Mouse (Mus musculus) common myeloid progenitor, adult 5-6 weeks (primary cell): Measurements from ENCODE around the gene B430306N03Rik. TPM values are rescaled to one million over a fixed set of nuclear protein-coding genes. Genes with fewer than 3 reads are reported as not detected.

Source experiments
- ATAC-seq: replicated peaks from 2 replicates; pipeline ENCODE4 v1.8.0; 2016; ENCODE audit warnings: low read depth, mild to moderate bottlenecking, moderate TSS enrichment, inconsistent platforms; ENCODE audit not compliant: poor library complexity, severe bottlenecking
- total RNA-seq: library from RNA; stranded (forward); fragments of 200-1000, 187-1606 nt; gene quantifications from 2 replicates; pipeline ENCODE4 v1.2.3, GENCODE M21; 2017

Gene B430306N03Rik
- total RNA-seq, 1 experiment from 2014 or later: 0.91 TPM

DNA sequence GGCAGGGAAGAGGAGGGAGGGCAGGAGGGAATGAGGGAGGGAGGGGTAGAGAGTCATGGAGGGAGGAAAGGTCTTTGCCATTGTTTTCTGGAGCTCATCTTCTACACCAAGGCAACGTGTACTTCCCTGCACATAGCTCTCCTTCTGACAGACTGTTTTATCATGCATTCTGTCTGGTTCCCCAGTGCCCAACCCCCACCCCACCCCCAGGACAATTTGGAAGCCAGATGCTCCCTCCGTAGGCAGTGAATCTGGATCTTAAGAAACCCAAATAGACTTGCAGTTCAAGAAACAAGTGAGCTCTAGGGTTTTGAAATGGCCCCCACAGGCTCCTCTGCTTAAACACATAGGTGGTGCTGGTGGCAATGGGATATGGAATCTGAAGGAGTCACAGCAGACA, 42.0 kb downstream of the B430306N03Rik start:
- no peak for ATAC-seq

DNA sequence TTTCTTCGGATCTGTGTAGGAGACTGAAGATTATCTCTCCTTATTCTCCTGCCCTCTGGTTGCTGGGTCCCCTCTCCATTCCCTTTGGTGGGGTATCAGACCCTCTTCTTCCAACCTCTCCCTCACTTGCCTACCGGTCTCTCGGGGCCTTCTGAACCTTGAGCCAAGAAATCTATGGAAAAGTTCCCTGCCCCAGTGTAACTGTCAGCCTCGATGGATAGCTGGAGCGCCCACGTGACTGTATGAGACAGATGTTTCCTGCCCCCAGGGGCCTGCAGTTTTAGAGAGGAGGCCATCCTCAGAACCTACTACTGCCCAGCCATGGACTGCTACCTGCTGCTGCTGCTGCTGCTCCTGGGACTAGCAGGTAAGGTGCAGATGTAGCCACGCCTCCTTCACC, 43.7 kb downstream of the B430306N03Rik start, which contains the start of gene Treml1:
Gene Treml1 (plus strand): TSS at position 301 of the 400 bp plus-strand sequence.
- no peak for ATAC-seq

DNA sequence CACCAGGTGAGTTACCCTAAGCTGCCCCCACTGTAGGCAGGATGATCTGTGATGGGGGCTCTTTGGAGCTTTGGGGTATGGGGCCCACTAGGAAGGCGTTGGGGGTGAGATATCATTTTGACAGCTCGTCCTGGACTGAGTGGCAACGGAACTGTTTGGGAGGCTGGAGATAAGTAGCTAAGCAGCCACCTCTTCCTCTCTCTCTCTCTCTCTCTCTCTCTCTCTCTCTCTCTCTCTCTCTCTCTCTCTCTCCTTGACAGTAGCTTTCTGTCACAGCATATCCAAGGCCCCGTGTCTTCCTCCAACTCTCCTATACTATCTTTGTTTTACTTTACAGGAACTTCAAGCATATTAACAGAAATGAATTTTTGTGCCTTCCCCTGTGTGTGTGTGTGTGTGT, 44.5 kb downstream of the B430306N03Rik start:
- ATAC-seq: peak; percentile 46

DNA sequence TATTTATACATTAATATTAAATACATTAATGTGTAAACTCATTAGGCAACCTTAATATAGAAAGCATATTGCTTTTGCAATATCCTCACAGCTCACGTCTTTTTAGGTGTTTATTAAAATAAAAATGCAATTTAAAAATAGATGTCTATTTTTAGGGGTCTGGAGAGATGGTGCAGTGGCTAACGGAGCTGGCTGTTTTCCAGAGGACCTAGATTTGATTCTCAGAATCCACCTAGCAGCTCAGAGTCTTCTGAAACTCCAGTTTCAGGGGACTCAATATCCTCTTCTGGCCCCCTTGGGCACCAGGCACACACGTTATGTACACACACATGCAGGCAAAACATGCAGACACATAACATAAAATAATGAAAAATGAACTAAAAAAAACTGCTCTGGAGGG, 46.4 kb downstream of the B430306N03Rik start:
- ATAC-seq: no peak

DNA sequence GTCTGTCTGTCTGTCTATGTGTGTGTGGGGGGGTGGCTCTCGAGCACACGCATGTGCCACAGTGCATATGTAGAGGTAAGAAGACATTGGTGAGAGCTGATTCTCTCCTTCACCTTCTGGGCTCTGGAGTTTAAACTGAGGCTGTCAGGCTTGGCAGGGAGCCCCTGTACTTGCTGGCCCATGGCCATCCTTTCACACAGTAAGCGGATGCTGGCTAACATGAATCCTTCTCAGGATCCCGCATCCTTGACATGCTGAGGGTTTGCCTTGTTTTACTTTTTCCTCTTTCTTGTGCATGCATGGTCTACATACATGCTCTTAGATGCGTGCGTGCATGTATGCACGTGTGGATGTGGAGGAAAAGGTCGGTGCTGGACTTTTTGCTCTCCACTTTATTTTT, 47.0 kb downstream of the B430306N03Rik start:
- no peak for ATAC-seq

DNA sequence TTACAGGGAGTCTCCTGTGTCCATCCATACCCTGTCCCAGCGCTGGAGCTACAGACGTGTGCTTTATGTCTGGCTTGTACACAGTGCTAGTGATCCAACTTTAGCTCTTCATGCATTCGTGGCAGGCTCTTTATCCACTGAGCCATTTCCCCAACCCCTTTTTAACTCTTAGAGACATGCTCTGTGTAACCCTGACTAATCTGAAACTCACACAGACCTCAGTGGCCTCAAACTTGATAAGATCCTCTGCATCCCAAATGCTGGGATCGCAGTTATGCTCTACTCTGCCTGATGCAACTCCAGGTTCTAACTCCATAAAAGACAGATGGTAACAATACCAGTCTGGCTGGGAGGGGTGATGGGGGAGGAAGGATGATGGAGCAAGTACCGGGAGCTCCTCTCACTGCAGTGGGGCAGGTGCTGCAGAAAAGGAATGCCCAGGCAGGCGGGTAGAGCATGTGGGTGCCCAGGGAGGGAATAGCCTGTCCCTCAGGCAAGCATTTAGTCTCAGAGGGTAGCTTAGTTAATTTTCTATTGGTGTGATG, 47.6 kb downstream of the B430306N03Rik start:
- ATAC-seq: no peak

DNA sequence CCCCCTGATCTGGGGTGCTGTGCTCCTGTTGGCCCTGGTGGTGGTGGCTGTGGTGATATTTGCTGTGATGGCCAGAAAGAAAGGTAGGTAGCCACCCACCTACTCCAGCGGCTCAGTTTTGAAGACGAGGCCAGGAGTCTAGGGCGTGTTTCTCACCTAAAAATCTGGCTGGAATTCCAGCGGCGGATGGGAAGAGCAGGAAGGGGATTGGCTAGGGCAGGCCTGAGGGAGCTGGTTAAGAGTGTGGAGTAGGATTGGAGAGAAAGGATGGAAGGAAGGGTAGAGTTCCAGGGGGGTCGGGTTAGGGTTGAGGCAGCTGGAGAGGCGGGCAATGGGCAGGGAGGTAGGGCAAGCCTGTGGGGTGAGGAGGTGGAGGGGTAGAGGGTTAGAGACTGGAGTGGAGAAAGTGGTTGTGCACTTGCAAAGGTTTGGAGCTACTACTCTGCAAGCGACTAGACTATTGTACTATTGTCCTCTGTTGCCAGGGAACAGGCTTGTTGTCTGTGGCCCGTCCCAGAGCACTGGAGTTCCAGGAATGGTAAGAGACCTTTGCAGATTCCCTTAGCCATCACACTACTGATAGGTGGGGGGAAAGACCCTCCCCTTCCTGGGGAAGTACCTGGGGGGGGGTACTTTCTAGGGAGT, 49.7 kb downstream of the B430306N03Rik start:
- ATAC-seq: no peak

DNA sequence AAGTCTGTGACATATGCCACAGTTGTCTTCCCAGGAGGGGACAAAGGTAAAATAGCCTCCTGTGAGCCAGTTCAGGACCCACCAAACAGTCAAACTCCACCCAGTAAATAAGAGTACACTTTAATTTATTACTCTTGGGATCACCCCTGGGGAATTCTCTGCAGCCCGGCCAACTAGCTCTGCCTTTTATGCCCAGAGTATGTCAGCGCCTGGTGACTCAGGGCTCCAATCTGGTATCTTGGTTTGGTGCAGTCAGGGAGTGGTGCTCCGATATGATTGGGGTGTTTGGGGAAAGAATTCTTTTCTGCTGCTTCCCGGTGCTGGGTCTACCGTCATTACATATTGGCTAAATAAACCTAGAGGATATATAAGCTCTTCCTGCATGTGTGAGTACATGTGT, 50.9 kb downstream of the B430306N03Rik start:
- no peak for ATAC-seq

DNA sequence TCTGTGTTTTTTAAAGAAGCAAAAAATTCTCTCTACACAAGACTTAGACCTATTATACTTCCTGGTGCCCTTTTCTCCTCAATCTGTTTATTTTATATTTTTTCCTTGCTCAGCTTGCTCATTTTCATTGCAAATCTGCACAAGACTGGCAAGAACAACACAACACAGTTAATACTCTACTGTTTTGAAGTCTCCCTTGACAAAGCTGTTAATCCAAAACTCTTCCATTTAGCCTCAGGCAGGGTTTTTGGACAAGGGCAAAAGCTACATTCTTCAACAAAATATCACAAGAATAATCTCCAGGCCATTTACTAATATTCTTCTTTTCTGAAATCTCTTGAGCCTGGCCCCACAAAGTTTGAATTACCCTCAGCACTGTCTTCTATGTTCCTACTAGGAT, 55.7 kb downstream of the B430306N03Rik start:
- ATAC-seq: no peak

DNA sequence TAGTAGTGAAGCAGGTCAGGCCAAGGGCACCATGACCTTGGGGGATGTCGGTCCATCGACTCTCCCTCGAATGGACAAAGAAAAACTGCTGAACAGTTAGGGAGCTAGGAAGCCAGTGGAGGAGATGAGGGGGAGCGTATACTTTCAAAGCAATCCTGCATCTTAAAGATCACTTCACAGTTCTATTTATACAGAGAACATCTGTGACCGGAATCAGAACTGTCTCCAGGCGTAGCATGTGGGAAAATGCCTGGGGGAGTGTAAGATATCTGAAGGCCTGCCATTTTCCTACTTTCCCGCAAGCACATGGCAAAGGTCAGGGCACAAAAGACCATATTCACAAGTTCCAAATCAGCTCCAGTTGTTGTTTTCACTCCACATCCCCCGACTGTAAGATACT, 57.0 kb downstream of the B430306N03Rik start:
- ATAC-seq: no peak

DNA sequence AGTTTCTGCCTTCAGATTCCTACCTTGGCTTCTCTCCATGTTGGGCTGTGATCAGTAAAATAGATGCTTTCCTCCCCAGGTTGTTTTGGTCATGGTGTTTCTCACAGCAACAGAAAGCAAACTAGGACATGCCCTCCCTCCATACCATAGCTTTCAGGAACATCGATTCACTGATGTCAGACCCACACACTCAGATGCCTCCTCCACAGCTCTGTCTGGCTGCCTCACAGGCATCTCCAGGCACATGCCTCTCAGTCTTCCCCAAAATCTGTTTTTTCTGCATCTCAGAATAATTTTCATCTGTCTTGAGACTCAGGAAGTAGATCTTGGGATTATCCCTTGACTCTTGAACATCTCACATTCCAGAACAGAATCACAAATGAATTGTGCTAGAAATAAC, 60.2 kb downstream of the B430306N03Rik start:
- ATAC-seq: no peak

Other genes starting within 250 kb of the B430306N03Rik start
- not detected in 2 replicates for gene 1700067P10Rik, start 226.8 kb upstream of the B430306N03Rik start, total RNA-seq
- 1.4 TPM in 1 of 2 replicates, not detected in the other for gene 9830107B12Rik, start 169.9 kb upstream of the B430306N03Rik start, total RNA-seq
- gene A530064D06Rik, start 148.9 kb upstream of the B430306N03Rik start, total RNA-seq: 0.29 and 0.37 TPM in 2 replicates
- gene Trem1, start 83.4 kb upstream of the B430306N03Rik start, total RNA-seq: 1.4 and 2.9 TPM in 2 replicates
- 2.9 and 4.5 TPM in 2 replicates for gene Trem3, start 68.4 kb upstream of the B430306N03Rik start, total RNA-seq
- gene Treml4, start 51.8 kb upstream of the B430306N03Rik start, total RNA-seq: 0.58 TPM in 1 of 2 replicates, not detected in the other
- 46.2 and 61.0 TPM in 2 replicates for gene Treml2, start 16.6 kb upstream of the B430306N03Rik start, total RNA-seq
- gene Trem2, start 30.3 kb downstream of the B430306N03Rik start, total RNA-seq: not detected in 2 replicates
- 14.1 and 21.0 TPM in 2 replicates for gene Treml1, start 43.8 kb downstream of the B430306N03Rik start, total RNA-seq
- 77.6 and 92.6 TPM in 2 replicates for gene Nfya, start 93.8 kb downstream of the B430306N03Rik start, total RNA-seq
- 58.8 and 59.1 TPM in 2 replicates for gene Oard1, start 93.9 kb downstream of the B430306N03Rik start, total RNA-seq
- 0.05 and 1.4 TPM in 2 replicates for gene Apobec2, start 116.8 kb downstream of the B430306N03Rik start, total RNA-seq
- 28.4 and 29.1 TPM in 2 replicates for gene Tspo2, start 135.4 kb downstream of the B430306N03Rik start, total RNA-seq
- gene Unc5cl, start 138.8 kb downstream of the B430306N03Rik start, total RNA-seq: 2.1 and 2.2 TPM in 2 replicates